Mouse (Mus musculus) adrenal gland, postnatal 4 days (tissue): ENCODE data around the gene Ralbp1. TPM values are rescaled to one million over a fixed set of nuclear protein-coding genes. Genes with fewer than 3 reads are reported as not detected.

Experiments
- DNase-seq, 2 experiments: peaks; one replicate each; pipeline ENCODE4 v3.0.0; 2021 to 2022; ENCODE audit warnings: low spot score in 2 of 2, mixed read lengths in 2 of 2
- long read RNA-seq, 2 experiments: library from polyadenylated mRNA; stranded (forward); transcript quantifications; one replicate each; pipeline ENCODE4 v2.0.0; 2021
- total RNA-seq, 2 experiments: library from RNA; stranded (reverse); gene quantifications; 2 replicates each; pipeline ENCODE4 v1.2.3; 2021

Ralbp1 gene
- total RNA-seq, result 10 to 100 TPM; 39.7 to 46.0 TPM
- long read RNA-seq, experiment 1, transcript Ralbp1-201 (10 exons, 3,811 nt), result major isoform, 12 of 27 reads
- long read RNA-seq, experiment 1, partial matches to known transcripts, result 10 of 27 reads
- long read RNA-seq, experiment 1, other reads (novel, unspliced or antisense), result 2 of 27 reads
- long read RNA-seq, experiment 2, transcript Ralbp1-201 (10 exons, 3,811 nt), result major isoform, 28 of 74 reads
- long read RNA-seq, experiment 2, partial matches to known transcripts, result 31 of 74 reads
- long read RNA-seq, experiment 2, other reads (novel, unspliced or antisense), result 12 of 74 reads

DNA sequence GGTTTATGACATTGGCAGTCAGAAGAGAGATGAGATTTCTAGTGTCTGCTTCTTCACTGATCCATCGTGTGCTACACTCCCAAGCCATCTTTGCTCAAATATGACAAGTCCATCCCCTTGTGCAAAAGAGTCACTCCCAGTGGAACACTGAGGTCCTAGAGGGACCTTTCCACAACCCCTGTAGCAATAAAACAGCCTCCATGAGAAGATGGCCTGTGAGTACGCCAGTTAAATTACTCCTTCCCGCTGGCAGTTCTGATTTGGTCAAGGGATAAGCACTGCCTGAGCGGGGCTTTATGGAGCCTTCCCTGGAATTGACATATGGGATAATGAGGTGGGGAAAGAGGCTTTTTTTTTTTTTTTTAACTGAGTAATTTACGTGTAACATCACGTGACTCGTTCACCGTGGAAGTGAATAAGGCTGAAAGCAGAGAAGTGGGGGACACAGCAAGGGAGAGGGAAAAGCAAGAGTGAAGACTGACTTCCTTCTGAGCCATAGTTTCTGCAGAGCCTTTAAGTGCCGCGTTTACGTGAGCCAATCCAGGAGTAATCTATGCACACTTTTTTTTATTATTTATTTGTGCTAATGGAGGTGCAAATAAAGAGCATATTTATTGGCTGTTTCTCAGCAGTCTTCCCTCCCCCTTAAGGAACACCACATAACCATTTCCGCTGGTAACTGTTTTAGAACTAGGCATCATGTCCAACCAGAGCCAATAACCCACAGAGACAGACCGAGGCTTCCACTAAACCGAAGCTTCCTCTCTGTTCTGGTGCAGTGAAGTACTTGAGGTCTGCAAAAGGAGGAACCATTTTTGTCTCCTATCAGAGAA is at the start of gene Ralbp1:
Gene Ralbp1 (minus strand): TSS at position 102 of the 833 bp plus-strand sequence.
- no peak for DNase-seq

DNA sequence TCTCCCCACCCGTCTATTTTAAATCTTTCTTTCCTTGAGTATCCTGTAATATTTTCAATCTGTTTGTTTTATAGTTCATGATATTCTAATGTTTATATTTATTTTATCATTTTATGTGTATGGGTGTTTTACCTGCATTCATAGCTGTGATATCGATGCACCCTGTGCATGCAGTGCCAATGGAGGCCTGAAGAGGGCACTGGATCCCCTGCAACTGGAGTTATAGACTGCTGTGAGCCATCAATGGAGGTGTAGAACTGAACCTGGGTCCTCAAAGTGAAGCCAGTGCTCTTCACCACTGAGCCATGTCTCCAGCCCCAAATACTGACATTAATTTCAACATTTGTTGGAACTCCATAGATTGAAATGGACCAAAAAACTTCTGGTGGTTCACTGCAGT is 48.1 kb upstream of the Ralbp1 start:
- DNase-seq, result no peak

DNA sequence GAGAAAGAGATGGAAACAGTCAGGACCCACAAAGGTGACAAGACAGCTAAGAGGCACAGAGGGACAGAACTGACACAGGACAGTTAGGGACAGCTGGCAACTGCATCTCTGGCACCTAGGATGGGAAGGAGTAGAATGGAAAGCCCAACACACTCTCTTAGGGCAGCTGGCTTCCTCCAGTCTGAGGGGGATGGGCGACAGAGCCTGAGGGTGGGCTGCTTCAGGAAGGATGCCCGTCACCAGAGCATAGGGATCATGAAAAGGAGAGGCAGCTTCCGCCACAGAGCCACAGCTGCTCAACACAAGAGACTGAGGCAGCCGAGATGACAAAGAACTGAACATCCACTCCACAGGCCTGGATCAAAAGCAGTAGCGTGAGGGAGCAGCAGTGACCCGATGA is 45.9 kb upstream of the Ralbp1 start:
- no peak for DNase-seq

DNA sequence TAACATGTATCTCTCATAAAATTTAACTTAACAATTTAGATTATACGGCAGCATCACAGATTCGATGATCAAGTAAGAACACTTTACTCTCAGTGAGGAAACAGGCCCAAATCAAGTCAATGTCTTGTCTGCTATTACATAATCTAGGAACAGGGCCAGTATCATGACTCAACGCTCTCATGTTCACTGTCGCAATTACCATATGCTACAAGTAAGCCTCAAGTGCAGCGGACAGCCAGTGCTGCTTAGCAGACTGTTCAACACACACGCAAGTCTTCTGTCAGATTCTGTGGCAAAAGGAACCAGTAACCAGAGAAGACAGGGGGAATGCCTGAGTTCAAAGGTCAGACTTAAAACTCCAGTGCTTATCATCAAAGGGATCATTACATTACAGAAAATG is 45.4 kb upstream of the Ralbp1 start:
- DNase-seq, result no peak

DNA sequence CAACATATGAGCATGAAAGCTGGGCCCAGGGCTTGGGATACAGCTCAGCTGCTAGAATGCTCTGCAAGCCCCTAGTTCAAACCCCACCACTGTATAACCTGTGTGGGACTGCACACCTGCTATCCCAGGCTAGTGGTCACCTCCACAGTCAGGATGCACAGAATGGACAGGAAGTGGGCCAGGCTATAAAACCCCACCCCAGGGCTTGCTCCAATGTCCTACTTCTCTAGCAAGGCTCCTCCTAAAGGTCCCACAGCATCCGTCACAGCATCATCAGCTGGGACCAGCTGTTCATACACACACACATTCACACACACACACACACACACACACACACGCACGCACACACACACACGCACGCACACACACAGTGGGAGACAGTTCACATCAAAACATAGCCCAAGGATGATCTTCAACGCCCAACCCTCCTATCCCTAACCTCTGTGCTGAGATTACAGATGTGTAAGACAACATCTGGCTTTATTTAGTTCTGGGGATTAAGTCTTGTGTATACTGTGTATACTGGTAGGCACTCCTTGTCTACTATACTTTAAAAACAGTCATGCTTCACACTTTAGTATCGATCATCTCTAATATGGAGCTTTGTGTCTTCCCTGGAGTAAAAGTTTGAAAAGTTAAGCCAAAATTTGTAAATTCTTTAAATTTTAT is 44.7 kb upstream of the Ralbp1 start:
- no peak for DNase-seq

DNA sequence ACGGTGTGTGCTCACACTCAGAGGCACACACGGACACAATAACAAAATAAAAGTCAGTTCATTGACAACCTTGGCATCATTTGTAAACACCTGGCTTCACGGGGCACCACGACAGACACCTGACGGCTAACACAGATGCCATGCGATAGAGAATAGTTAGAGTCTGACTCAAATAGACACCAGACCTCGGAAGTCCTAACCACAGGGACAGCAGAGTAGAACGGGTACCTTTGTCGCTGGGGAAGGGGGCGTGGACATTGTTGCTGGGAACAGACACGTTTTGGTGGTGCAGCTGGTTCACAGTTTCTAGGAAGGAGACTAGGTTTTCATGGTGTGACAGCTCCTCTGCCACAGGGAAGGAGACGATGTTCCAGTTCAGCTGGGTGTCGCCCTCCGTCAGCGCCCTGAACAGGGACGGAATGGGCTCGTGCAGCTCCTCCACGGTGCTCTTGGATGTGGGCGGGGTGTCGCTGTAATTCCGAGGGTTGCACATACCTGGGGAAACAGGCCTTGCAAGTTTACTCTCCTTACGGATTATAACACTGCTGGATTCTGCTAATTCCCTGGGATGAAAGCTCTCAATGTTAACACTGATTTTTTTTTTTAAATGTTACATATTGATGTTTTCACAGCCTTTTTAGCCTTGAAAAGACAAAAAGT is 43.9 kb upstream of the Ralbp1 start:
- no peak for DNase-seq

DNA sequence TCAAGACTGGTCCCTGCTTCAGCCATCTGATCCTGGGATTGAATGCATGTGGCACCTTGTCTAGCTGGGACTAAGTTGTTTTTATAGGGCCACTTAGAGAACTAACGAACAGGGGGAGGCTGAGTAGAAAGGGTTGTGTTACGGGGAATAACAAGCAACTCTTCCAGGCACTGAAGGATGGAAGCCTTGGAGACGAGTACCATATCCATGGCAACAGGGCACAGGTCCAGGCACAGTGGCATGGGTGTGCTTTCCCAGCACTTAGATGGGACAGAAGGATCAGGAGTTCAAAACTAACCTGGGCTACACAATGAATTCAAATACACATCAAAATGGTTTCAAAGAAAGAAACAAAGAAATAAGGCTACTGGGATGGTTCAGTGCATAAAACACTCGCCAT is 41.5 kb upstream of the Ralbp1 start:
- DNase-seq, result no peak

DNA sequence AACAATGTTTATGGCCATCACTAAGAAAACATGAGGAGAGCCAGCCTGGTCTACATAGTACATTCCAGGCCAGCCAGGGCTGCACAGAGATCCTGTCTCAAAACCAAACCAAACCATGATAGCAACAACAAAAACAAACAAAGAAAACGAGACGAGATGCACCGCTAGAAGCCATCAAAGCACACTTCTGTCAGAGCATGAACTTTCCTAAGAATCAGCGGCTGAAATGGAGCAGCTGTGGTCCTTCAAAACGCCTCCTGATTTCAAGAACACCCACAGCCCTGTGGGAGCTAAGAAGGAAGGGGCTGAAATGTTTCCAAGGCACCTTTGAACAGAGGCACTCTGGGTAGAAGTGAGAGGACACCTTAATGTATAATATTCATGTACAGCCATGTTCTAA is 38.6 kb upstream of the Ralbp1 start:
- DNase-seq, result no peak

DNA sequence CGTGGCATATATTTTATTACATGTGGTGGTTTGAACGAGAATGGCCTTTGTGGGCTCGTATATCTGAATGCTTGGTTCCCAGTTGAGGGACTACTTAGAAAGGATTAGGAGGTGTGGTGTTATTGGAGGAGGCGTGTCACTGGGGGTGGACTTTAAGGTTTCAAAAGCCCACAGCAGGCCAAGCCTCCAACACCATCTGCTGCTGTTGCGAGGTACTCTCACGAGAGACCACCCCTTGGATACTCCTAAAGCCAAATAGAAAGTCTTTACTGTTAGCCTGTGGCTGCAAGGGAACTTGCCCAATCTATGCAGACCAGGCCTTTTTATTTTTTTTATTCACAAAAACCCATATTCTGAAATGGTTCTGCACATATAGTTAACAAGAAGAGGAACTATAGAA is 36.4 kb upstream of the Ralbp1 start:
- no peak for DNase-seq

DNA sequence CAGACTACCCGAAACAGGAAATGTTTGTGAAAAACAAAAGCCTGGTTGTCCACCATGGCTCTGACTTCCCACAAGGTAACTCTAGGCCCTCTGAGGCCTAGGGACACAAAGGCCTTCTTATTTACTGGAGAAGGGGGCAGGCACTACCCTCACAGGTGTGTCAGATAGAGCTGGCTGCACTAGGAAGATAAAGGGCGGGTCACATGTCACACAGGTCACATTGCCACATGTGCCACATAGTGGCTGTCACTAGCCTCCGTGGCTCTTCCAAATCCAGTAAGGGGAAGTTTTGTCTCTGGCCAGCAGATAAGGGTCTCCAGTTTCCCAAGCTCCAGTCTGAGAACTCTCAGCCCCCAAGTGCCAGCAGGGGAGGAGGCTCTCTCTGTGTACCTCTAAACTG is 33.6 kb upstream of the Ralbp1 start:
- no peak for DNase-seq

DNA sequence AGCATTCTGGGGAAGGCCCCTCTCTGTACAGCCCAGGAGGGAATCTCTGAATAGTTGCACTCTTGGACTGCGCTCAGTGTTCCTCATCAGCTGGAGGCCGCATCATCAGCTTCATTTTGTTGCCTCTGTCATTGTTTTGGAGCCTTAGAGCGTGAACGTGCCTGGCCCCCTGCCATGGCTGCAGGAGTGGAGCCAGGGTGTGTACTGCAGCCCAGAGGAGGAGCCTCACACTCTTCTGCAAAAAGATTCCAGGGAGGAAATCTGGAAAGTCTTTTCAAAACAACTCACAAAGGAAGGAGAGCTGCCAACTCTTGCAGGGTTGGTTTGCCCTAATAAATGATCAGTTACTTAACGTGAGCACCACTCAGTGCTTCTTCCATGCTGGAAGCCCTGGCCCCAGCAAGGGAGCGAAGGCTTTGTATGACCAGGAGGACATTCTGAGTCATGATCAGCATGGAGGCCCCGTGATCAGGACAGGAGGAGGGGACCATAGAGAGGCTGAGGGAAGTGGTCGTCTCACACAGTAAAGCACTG is 30.6 kb upstream of the Ralbp1 start:
- peak; percentile 24 to 38 for DNase-seq

DNA sequence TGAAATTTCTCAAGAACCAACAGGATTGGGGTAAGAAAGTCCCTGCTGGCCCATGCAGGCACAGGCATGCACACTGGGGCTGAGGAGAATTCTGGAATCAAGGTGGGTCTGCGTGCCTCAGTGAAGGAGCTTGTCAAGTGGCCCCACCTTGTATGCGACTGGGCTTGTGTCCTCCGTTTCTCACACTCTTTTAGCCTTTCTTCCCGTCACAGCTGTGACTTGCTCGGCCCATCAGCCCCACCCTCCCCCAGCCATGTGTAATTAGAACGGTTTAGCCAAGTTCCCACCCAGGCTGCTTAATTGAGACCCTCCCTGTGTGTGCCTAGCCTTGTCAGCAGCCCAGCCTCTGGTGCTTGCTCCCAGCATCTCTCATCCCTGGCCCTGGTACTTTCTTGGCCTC is 28.5 kb upstream of the Ralbp1 start:
- no peak for DNase-seq

DNA sequence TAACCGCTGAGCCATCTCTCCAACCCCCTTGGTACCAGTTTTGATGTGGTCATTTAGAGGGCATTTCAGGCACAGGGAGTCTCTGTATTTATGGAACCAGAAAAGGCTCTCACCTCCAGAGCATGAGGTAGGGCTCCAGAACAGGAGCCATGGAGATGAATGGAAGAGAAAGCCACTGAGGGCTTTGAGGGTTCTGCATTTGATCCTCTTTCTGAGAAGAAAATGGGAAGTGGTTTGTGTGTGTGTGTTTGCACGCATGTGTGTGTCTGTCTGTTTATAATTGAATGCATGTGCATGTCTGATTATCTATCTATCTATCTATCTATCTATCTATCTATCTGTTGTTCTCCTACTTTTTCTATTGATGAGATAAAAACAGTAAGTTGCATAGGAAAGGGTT is 26.6 kb upstream of the Ralbp1 start:
- DNase-seq, result no peak

DNA sequence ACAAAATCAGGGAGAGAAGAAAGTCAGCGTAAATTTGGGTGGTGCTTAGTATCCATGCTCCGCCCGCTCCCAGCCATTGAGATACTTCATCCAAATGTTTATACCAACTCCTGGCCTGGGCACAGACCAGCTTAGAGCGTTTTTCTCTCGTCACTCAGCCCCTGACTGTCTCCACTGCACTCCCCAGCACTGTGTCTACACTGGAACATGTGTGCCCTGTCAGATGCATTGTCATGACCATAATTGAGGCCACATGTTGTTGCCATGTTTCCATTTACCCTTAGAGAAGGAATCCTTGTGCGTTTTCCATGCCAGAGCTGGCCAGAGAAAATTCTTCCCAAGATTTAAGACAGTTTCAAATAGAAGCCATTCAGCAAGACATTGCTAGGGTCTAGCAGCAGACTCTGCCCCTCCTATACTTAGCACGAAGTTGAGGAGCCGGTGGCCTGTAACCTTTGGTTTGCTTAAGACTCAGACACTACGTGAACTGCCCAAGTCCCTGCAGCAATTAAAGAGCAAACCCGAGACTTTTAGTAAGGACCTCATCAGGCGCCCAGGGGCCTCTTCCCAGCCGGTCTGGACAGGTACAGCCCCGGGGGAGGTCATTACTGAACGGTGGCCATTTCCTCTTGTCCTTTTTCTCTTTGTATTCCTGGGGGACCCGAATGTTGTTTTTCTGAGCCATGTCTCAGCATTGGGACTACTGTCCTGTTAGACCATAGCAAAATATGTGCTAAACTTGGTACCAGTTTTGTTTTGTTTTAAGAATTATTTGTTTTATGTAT is 25.9 kb upstream of the Ralbp1 start:
- DNase-seq, result no peak

DNA sequence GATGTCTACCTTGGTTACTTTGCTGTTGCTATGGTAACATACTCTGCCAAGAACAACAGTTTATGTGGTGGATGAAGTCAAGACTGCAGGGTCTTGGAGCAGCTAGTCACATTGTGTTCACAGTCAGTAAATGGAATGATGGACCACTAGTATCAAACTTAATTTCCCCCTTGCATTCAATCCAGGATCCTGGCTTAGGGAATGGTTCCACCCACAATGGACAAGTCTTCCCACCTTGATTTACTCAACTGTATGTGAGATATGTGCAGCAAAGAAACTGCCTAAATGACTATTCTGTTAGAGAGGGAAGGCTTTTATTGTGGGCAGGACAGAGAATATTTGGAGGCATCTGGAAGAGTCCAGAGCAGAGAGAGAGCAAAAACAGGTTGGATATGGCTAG is 22.7 kb upstream of the Ralbp1 start:
- no peak for DNase-seq

DNA sequence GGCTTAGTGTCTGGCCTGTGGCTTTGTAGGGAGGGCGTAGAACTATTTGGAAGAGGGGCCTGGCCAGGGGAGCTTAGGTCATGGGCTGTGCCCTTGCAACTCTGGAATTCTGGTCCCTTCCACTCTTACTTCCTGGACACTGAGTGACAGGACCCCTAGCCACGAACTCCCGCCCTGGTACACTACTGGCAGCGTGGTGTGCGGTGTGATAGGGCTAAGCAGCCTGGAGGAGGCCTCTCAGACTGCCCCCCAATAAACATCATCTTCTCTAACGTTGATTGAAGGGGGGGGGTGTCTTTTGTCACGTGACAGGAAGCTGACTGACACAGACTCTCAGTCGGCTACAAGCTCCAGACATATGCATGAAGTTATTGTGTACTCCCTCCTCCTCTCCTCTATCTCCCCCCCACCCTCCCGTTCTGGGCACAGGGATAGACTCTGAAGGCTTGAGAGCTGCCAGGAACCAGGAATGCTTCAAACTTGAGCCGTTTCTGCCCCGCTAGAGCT is 21.4 kb upstream of the Ralbp1 start:
- DNase-seq, result no peak

DNA sequence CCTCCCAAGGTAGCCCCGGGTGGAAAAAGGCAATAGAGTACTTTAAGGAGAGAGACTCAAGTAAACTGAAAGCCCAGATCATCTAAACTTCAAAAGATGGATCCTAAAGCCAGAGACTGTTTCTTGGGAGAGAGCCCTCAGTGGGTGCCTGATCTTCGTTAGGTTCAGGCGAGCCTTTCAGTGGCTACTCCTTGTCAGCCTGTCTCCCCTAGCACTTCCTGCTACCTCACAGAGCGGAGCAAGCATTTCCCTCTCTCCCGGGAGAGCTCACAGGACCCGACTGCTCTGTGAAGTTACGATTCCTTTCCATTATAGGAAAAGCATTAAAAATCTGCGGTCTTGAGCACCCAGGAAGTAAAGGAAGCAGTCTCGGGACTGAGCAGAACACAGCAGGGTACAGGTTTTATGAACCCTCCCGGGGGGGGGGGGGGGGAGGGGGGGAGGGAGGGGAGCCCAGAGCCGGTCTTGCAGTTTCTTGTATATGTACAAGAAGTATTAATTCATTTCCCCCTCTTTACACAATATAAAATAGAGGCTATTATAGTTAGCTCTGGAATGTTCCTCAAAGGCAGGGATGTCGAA is 20.8 kb upstream of the Ralbp1 start:
- no peak for DNase-seq

DNA sequence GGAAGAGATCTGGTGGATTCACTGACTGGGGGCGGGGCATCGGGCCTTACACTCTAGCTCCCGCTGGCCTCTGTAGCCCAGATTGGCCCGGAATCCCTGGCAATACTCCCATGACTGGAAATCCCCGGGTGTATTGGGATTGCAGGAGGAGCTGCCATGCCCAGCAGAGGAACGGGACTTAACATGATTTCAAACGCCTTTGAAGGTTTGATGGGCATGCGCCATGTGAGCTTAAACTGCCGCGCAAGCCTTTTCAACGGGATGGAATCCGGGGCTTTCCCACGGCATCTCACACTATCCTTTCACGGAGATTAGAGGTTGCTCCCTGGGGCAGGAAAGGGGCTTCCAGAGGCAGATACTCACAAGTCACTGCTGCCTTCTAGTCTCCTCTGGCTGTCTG is 19.6 kb upstream of the Ralbp1 start:
- DNase-seq, result no peak

DNA sequence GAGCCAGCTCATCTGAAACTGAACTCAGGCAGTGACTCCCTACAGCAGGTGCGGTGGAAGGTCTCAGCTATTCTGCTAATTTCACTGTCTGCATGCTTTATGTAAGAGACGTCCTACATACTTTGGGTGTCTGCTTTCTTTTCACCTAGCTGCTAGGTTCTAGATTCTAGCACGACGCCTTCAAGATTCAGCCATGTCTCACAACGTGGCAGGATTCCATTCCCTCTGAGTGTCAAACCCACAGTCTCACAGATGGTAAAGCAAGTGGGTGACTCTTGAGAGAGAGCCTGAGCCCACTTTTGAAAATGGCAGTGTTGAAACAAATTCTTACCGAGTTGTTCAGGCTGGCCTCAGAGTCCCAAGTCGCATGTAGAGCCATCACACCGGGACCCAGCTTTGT is 18.2 kb upstream of the Ralbp1 start:
- DNase-seq, result no peak

DNA sequence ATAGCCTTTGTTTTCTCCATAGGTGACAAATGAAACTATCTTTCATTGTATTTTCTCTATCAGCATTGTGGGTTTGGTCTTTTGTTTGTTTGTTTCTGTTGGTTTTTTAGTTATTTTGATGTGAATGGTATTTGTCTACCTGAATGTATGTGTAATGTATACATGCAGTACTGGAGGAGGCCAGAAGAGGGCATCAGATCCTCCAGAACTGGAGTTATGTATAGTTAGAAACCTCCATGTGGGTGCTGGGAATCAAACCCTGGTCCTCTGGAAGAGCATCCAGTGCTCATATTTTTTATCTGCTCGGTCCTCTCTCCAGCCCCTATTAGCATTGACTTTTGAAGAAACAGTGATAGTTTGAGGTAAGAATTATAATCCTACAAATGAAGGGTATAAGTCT is 17.4 kb upstream of the Ralbp1 start:
- no peak for DNase-seq
